Mouse (Mus musculus): ENCODE results near the gene Bcr.

- TF ChIP-seq CTCF (IDR thresholded peaks at IDR 0.05; ENCODE audit: borderline replicate concordance, control insufficient read depth, extremely low read depth, insufficient read depth, low read length, poor library complexity): no peak
- TF ChIP-seq POLR2A (IDR thresholded peaks at IDR 0.05; ENCODE audit: control insufficient read depth, extremely low read depth, insufficient read depth, low read length, poor library complexity): no peak
Measured at GRCm38 (mm10) chr10:75224154-75224553, 163.8 kb downstream of the Bcr start.
